Mouse (Mus musculus): ENCODE results near the gene Cmtm3.

The Cmtm3 gene

GRCm38 (mm10) chr8:104383296-104383695 lies 44.1 kb downstream of the Cmtm3 start:
- no peak for DNase-seq (ENCODE audit: low spot score)

GRCm38 (mm10) chr8:104383977-104384376 lies 44.8 kb downstream of the Cmtm3 start:
- DNase-seq (ENCODE audit: low spot score) = no peak

- no peak for DNase-seq (ENCODE audit: low spot score)
Observed at GRCm38 (mm10) chr8:104386693-104387092, 47.5 kb downstream of the Cmtm3 start.

- no peak for DNase-seq (ENCODE audit: low spot score)
Observed at GRCm38 (mm10) chr8:104387501-104387900, 48.3 kb downstream of the Cmtm3 start.

- DNase-seq (ENCODE audit: low spot score) = no peak
Observed at GRCm38 (mm10) chr8:104387980-104388379, 48.8 kb downstream of the Cmtm3 start.

GRCm38 (mm10) chr8:104390245-104390644 lies 51.0 kb downstream of the Cmtm3 start:
- DNase-seq (ENCODE audit: low spot score) = no peak

- no peak for DNase-seq (ENCODE audit: low spot score)
Observed at GRCm38 (mm10) chr8:104393139-104393538, 53.9 kb downstream of the Cmtm3 start.

GRCm38 (mm10) chr8:104393767-104394166 lies 54.6 kb downstream of the Cmtm3 start:
- DNase-seq (ENCODE audit: low spot score) = no peak

GRCm38 (mm10) chr8:104394801-104395702 lies 55.8 kb downstream of the Cmtm3 start:
- DNase-seq (ENCODE audit: low spot score) = no peak

GRCm38 (mm10) chr8:104395703-104396357 lies 56.6 kb downstream of the Cmtm3 start, which contains the start of gene Cmtm4:
Cmtm4 (minus strand) TSS chr8:104395807.
- DNase-seq (ENCODE audit: low spot score) = no peak

All from left cerebral cortex, adult 11 months (tissue).